Mouse (Mus musculus) Muller cell, postnatal 12 days (primary cell): ENCODE data around the gene Gm21721.
"Not testable (repeated sequence)": the region's sequence is repeated elsewhere in the genome, so short reads cannot be mapped to it uniquely, and the experiment has no call there.

Experiments
- DNase-seq: peaks from one replicate; pipeline ENCODE4 v3.0.0-alpha.2; 2015; ENCODE audit errors: inconsistent ontology term

Gm21721 gene

DNA sequence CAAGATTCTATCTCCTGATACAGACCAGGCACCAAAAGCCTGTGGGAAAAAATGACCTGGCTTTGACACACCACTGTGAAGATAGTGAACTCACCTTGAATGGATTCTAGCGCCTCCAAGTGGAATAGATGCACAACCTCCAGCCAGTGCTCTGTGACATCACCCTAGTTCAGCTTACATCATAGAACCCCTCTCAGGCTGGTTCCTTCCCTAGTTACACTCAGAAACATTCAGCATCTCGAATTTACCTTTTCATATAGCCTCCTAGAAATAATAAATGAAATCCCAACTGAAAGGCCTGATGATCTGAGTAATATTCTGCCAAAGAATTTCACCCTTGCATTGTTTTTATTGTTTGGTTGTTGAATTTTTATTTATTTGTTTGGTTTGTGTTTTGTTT lies at the start of gene Gm21721:
TSS of gene Gm21721 (minus strand) at position 101 of the 400 bp plus-strand sequence.
- DNase-seq = not testable (repeated sequence)
